Mouse (Mus musculus) cerebellum, adult 11-12 months (tissue): ENCODE results near the gene Ctf2.
"Not testable (repeated sequence)": the region's sequence is repeated elsewhere in the genome, so short reads cannot be mapped to it uniquely, and the experiment has no call there.

Experiments used
- DNase-seq: peaks from one replicate; pipeline ENCODE4 v3.0.0; 2022

Ctf2 gene

DNA sequence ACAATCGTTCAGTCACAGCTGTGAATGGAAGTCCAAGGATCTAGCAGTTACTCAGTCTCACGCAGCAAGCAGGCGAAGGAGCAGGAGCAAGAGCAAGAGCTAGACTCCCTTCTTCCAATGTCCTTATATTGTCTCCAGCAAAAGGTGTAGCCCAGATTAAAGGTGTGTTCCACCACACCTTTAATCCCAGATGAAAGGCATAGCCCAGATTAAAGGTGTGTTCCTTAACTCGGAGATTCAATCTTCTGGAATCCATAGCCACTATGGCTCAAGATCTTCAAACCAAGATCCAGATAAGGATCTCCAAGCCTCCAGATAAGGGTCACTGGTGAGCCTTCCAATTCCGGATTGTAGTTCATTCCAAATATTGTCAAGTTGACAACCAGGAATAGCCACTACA, at the start of gene Ctf2:
TSS of gene Ctf2 (minus strand) at position 101 of the 400 bp plus-strand sequence.
- not testable (repeated sequence) for DNase-seq

- DNase-seq = peak; percentile 55
Measured at GRCm38 (mm10) chr7:127778350-127778749, 46.4 kb upstream of the Ctf2 start.

GRCm38 (mm10) chr7:127777474-127778266, 45.7 kb upstream of the Ctf2 start:
- peak; percentile 74 for DNase-seq

- peak; percentile 97 for DNase-seq
Measured at GRCm38 (mm10) chr7:127776878-127777473, 45.0 kb upstream of the Ctf2 start.

GRCm38 (mm10) chr7:127776426-127776825, 44.5 kb upstream of the Ctf2 start, which contains the start of gene Setd1a:
Gene Setd1a (plus strand): TSS chr7:127776670.
- DNase-seq = peak; percentile 90

DNA sequence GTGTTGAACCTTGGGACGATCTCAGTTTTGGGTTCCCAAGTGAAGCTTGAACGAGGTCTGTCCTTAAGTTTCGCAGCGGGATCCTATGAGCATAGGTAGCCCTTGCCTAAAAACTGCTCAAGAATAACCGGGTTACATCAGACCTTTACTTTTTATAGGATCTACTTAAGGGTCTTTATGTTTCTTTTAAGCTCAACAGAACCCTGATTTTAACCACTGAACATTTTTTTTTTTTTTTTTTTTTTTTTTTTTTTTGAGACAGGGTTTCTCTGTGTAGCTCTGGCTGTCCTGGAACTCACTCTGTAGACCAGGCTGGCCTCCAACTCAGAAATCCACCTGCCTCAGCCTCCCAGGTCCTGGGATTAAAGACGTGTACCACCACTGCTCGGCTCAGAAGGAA, 43.9 kb upstream of the Ctf2 start:
- not testable (repeated sequence) for DNase-seq

- DNase-seq = peak; percentile 84
Measured at GRCm38 (mm10) chr7:127773664-127774384, 41.9 kb upstream of the Ctf2 start.

DNA sequence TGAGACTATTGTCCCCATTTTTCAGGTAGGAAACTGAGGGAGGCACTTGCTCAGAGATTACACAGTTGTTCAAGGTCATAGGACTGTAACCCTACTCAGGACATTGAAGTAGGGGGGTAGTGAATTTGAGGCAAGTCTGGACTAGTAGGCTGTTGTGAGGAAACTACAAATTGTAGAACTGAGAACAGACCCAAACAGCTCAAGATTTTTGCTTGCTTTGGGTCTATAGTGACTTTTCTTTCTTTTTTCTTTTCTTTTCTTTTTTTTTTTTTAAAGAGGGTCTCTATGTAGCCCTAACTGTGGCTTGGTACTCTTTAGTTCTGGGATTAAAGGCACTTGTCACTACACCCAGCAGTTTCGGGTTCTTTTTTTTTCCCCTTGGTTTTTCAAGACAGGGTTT, 40.6 kb upstream of the Ctf2 start:
- no peak for DNase-seq

DNA sequence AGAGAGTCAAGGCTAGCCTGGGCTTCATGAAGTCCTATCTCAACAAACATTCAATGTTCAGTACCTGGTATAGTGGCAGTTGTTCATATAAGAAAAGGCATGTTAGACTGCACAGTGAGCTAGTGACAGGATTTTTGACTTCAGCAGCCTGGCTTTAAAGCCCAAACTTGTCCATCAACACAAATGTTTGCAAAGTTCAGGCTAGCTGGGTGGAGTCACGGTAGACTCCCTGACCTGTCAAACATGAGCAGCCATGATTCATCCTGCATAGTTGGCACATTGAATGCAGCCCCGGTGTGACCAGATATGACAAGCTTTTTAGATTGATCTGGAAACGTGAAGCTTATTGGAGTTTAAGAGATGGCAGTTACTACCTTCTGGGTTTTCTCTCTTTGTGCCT, 40.1 kb upstream of the Ctf2 start:
- no peak for DNase-seq

DNA sequence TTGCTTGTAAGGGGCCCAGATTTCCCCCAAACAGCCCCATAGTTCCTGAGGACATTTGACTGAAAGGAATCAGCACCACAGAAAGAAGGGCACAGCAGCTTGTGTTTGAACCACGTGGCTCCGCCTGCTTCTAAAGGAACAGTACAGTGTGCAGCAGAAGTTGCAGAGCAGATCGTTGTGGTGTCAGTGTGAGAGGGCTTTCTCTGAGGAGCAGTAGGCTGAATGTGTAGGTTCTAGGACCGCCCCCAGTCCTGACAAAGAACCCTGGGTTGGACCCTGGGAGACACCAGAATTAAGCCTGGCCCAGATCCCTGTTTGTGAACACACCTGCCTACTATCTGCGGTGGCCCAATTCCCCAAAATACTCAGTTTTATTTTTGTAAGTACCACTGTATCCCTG, 39.3 kb upstream of the Ctf2 start:
- no peak for DNase-seq

- no peak for DNase-seq
Measured at GRCm38 (mm10) chr7:127770039-127770905, 38.3 kb upstream of the Ctf2 start.

GRCm38 (mm10) chr7:127769651-127770038, 37.7 kb upstream of the Ctf2 start, which contains the start of gene Orai3:
Gene Orai3 (plus strand): TSS chr7:127769815.
- DNase-seq = peak; percentile 82

GRCm38 (mm10) chr7:127768997-127769593, 37.1 kb upstream of the Ctf2 start:
- DNase-seq = peak; percentile 93

GRCm38 (mm10) chr7:127768346-127768996, 36.5 kb upstream of the Ctf2 start:
- DNase-seq = no peak

- peak; percentile 63 for DNase-seq
Measured at GRCm38 (mm10) chr7:127767671-127768345, 35.8 kb upstream of the Ctf2 start.

GRCm38 (mm10) chr7:127766851-127767609, 35.1 kb upstream of the Ctf2 start:
- no peak for DNase-seq

GRCm38 (mm10) chr7:127765756-127766155, 33.8 kb upstream of the Ctf2 start:
- DNase-seq = no peak

DNA sequence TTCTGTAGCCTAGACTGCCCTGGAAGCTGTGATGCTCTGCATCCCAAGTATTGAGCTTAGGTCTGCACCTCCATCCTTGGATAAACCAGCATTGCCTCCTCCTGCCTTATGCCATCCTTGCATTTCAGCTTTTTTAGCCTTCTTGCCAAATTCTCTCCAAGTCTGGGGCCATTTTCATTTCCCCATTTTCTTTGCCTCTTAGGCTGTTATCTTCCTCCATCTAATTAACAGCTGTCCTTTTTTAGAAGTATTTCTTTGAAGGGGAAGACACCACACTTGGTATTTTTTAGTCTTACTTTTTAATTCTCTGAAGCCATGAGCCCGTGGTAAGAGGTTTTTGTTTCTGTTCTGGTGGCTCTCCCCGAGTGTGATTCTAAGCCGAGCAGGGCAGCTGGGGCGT, 31.7 kb upstream of the Ctf2 start:
- no peak for DNase-seq

GRCm38 (mm10) chr7:127761026-127761425, 29.1 kb upstream of the Ctf2 start:
- DNase-seq = peak; percentile 66

DNA sequence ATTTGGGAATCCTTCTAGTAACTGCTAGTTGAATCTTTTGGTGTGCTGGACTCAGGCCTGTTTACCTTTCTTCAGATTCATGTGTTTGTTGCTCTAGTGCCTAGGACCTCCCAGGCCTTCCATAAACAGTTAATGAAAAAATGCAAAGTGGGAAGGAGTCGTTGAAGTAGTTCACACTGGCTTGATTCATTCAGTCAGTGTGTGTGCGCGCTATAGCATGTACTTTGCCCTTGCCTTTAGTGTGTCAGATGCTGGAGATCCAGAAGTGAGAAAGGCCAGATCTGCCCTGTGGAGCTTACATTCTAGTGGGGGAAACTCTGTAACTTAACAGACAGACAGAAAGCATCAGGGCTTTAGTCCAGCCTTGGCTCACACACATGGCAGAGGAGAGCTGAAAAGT, 28.5 kb upstream of the Ctf2 start:
- no peak for DNase-seq
